Mouse (Mus musculus) embryonic facial prominence, embryonic 14.5 days (tissue): Measurements from ENCODE around the gene Olfr1135. TPM values are rescaled to one million over a fixed set of nuclear protein-coding genes. Genes with fewer than 3 reads are reported as not detected.

Experiments
- ATAC-seq: fragments of 200-750 bp; cut with Nextera tagmentation; 2 replicates; pipeline ENCODE4 v1.8.0; 2017; ENCODE audit warnings: low read depth, moderate number of reproducible peaks, moderate TSS enrichment
- DNase-seq: peaks from one replicate; pipeline ENCODE4 v3.0.0-alpha.2; 2015; ENCODE audit warnings: low spot score
- H3K27ac ChIP-seq: fragments of 300-500 bp; sonication (generic); replicated peaks from 2 replicates; pipeline ENCODE4 v1.5.1; 2014; ENCODE audit warnings: low read depth, mild to moderate bottlenecking, low read length, moderate library complexity
- H3K27me3 ChIP-seq: fragments of 300-500 bp; sonication (generic); replicated peaks from 2 replicates; pipeline ENCODE4 v1.6.1; 2014; ENCODE audit warnings: low read length; ENCODE audit not compliant: control insufficient read depth, insufficient read depth
- H3K36me3 ChIP-seq: fragments of 300-500 bp; sonication (generic); 2 replicates; pipeline ENCODE4 v1.6.1; 2014; ENCODE audit warnings: low read length, mixed read lengths; ENCODE audit not compliant: control insufficient read depth, insufficient read depth
- H3K4me1 ChIP-seq: fragments of 300-500 bp; sonication (generic); 2 replicates; pipeline ENCODE4 v1.6.1; 2014; ENCODE audit warnings: antibody characterized with exemption, low read length; ENCODE audit not compliant: control insufficient read depth, insufficient read depth
- H3K4me2 ChIP-seq: fragments of 300-500 bp; sonication (generic); 2 replicates; pipeline ENCODE4 v1.6.1; 2014; ENCODE audit warnings: low read depth, mild to moderate bottlenecking, low read length, moderate library complexity, mixed read lengths
- H3K4me3 ChIP-seq: fragments of 300-500 bp; sonication (generic); 2 replicates; pipeline ENCODE4 v1.5.1; 2014; ENCODE audit warnings: low read depth, mild to moderate bottlenecking, low read length
- H3K9ac ChIP-seq: fragments of 300-500 bp; sonication (generic); 2 replicates; pipeline ENCODE4 v1.6.1; 2014; ENCODE audit warnings: low read depth, mild to moderate bottlenecking, low read length, moderate library complexity, mixed read lengths
- H3K9me3 ChIP-seq: fragments of 300-500 bp; sonication (generic); 2 replicates; pipeline ENCODE4 v1.6.1; 2016; ENCODE audit warnings: low read length; ENCODE audit not compliant: control insufficient read depth
- WGBS: fragments of 180-500 bp; shearing (Covaris S2); extraction: QIAGEN DNeasy Blood & Tissue Kit; methylation state at CpG from one replicate; pipeline ENCODE4 v1.1.7; 2014; 5-methylcytosine and 5-hydroxymethylcytosine counted together
- polyA plus RNA-seq: library from polyadenylated mRNA; unstranded; fragments of >200 nt; fragmentation: Nextera tagmentation; extraction: Ambion mirVana; gene quantifications from 2 replicates; pipeline ENCODE4 v1.2.1, GENCODE M21; 2014

The Olfr1135 gene
- polyA plus RNA-seq, result not detected in 2 replicates

GRCm38 (mm10) chr2:87673564-87673963 is at the start of gene Olfr1135:
Gene Olfr1135, minus strand, starts transcription at chr2:87673664.
- H3K36me3 ChIP-seq, result no peaks in the 10 kb centered on the region
- H3K27ac ChIP-seq, result no peak within 1 kb of the TSS
- WGBS, result 16% methylated on average over 1 of the region's 1 CpGs
- H3K27me3 ChIP-seq, result no peaks in the 10 kb centered on the region
- DNase-seq, result no peak
- H3K4me1 ChIP-seq, result no peaks in the 10 kb centered on the region
- H3K4me2 ChIP-seq, result no peak within 1 kb of the TSS
- no peak for ATAC-seq
- no peak within 1 kb of the TSS for H3K9ac ChIP-seq
- H3K9me3 ChIP-seq, result no peaks in the 10 kb centered on the region
- no peak within 1 kb of the TSS for H3K4me3 ChIP-seq

- H3K4me1 ChIP-seq, result no peaks in the 10 kb centered on the region
- no peaks in the 10 kb centered on the region for H3K27me3 ChIP-seq
- no peaks in the 10 kb centered on the region for H3K9me3 ChIP-seq
- no peaks in the 10 kb centered on the region for H3K36me3 ChIP-seq
- H3K4me3 ChIP-seq, result no peak within 1 kb of the TSS
- DNase-seq (no peak), ATAC-seq (no peak)
- no peak within 1 kb of the TSS for H3K4me2 ChIP-seq
- no peak within 1 kb of the TSS for H3K9ac ChIP-seq
- H3K27ac ChIP-seq, result no peak within 1 kb of the TSS
Observed at GRCm38 (mm10) chr2:87713079-87713478, 39.6 kb upstream of the Olfr1135 start, which contains the start of gene Olfr1137. Gene Olfr1137, minus strand, starts transcription at chr2:87713179.

GRCm38 (mm10) chr2:87693847-87694246 is 20.4 kb upstream of the Olfr1135 start, which contains the start of gene Olfr1136:
Gene Olfr1136, minus strand, starts transcription at chr2:87693947.
- no peak for ATAC-seq

GRCm38 (mm10) chr2:87658360-87658759 is 15.1 kb downstream of the Olfr1135 start, which contains the start of gene Olfr1134:
Gene Olfr1134, minus strand, starts transcription at chr2:87658460.
- no peak within 1 kb of the TSS for H3K4me2 ChIP-seq
- no peaks in the 10 kb centered on the region for H3K27me3 ChIP-seq
- H3K27ac ChIP-seq, result no peak within 1 kb of the TSS
- ATAC-seq (no peak), DNase-seq (no peak)
- H3K4me1 ChIP-seq, result no peaks in the 10 kb centered on the region
- H3K9me3 ChIP-seq, result no peaks in the 10 kb centered on the region
- no peak within 1 kb of the TSS for H3K9ac ChIP-seq
- WGBS, result 87% methylated on average over 2 of the region's 2 CpGs
- no peak within 1 kb of the TSS for H3K4me3 ChIP-seq
- H3K36me3 ChIP-seq, result no peaks in the 10 kb centered on the region

More at GRCm38 (mm10) chr2:87693847-87694246, 20.4 kb upstream of the Olfr1135 start, which contains the start of gene Olfr1136:
- Histone ChIP-seq H3K4me3 (no peak within 1 kb of the TSS), H3K4me2 (no peak within 1 kb of the TSS), H3K27me3 (no peaks in the 10 kb centered on the region), H3K9ac (no peak within 1 kb of the TSS), H3K9me3 (no peaks in the 10 kb centered on the region), H3K27ac (no peak within 1 kb of the TSS), H3K4me1 (no peaks in the 10 kb centered on the region), H3K36me3 (no peaks in the 10 kb centered on the region)
- no peak for DNase-seq

GRCm38 (mm10) chr2:87647274-87647673 is 26.2 kb downstream of the Olfr1135 start, which contains the start of gene Olfr1133:
Gene Olfr1133, minus strand, starts transcription at chr2:87647374.
- Histone ChIP-seq H3K9ac (no peak within 1 kb of the TSS), H3K4me2 (no peak within 1 kb of the TSS), H3K27ac (no peak within 1 kb of the TSS), H3K27me3 (no peaks in the 10 kb centered on the region), H3K9me3 (no peaks in the 10 kb centered on the region), H3K4me1 (no peaks in the 10 kb centered on the region), H3K4me3 (no peak within 1 kb of the TSS), H3K36me3 (no peaks in the 10 kb centered on the region)
- no peak for DNase-seq
- ATAC-seq, result no peak

GRCm38 (mm10) chr2:87642441-87642840 is 31.0 kb downstream of the Olfr1135 start:
- Histone ChIP-seq H3K4me2 (no peak overlapping the region), H3K9ac (no peak overlapping the region), H3K4me1 (no peaks in the 10 kb centered on the region), H3K4me3 (no peak overlapping the region), H3K27me3 (no peaks in the 10 kb centered on the region), H3K36me3 (no peaks in the 10 kb centered on the region), H3K9me3 (no peaks in the 10 kb centered on the region), H3K27ac (no peak overlapping the region)
- DNase-seq (no peak), ATAC-seq (no peak)

- Histone ChIP-seq H3K36me3 (no peaks in the 10 kb centered on the region), H3K27ac (no peak within 1 kb of the TSS), H3K9ac (no peak within 1 kb of the TSS), H3K4me2 (no peak within 1 kb of the TSS), H3K4me1 (no peaks in the 10 kb centered on the region), H3K27me3 (no peaks in the 10 kb centered on the region), H3K4me3 (no peak within 1 kb of the TSS), H3K9me3 (no peaks in the 10 kb centered on the region)
- ATAC-seq (no peak), DNase-seq (no peak)
Observed at GRCm38 (mm10) chr2:87637435-87637834, 36.0 kb downstream of the Olfr1135 start, which contains the start of gene Olfr1132. Gene Olfr1132, minus strand, starts transcription at chr2:87637535.

- Histone ChIP-seq H3K9me3 (no peaks in the 10 kb centered on the region), H3K9ac (no peak within 1 kb of the TSS), H3K4me2 (no peak within 1 kb of the TSS), H3K4me3 (no peak within 1 kb of the TSS), H3K27me3 (no peaks in the 10 kb centered on the region), H3K27ac (no peak within 1 kb of the TSS), H3K36me3 (no peaks in the 10 kb centered on the region), H3K4me1 (no peaks in the 10 kb centered on the region)
- ATAC-seq (no peak), DNase-seq (no peak)
- 66% methylated on average over 3 of the region's 3 CpGs for WGBS
Observed at GRCm38 (mm10) chr2:87626804-87627203, 46.7 kb downstream of the Olfr1135 start, which contains the start of gene Olfr1131. Gene Olfr1131, plus strand, starts transcription at chr2:87627104.
